Mouse (Mus musculus) layer of hippocampus, adult 9-11 months (tissue): ENCODE results near the gene Snd1.

Experiments
- DNase-seq: peaks from one replicate; pipeline ENCODE4 v3.0.0; 2022

Gene Snd1

GRCm38 (mm10) chr6:28848891-28849290, 374.0 kb downstream of the Snd1 start:
- DNase-seq: no peak

- DNase-seq: no peak
These were observed 374.4 kb downstream of the Snd1 start for GRCm38 (mm10) chr6:28849317-28849716.

- DNase-seq: no peak
These were observed 375.5 kb downstream of the Snd1 start for GRCm38 (mm10) chr6:28850326-28850900.

GRCm38 (mm10) chr6:28852342-28852741, 377.4 kb downstream of the Snd1 start:
- DNase-seq: no peak

GRCm38 (mm10) chr6:28853164-28853563, 378.2 kb downstream of the Snd1 start:
- no peak for DNase-seq

GRCm38 (mm10) chr6:28853654-28854053, 378.7 kb downstream of the Snd1 start:
- no peak for DNase-seq

GRCm38 (mm10) chr6:28854598-28854997, 379.7 kb downstream of the Snd1 start:
- DNase-seq: no peak

GRCm38 (mm10) chr6:28855442-28855841, 380.5 kb downstream of the Snd1 start:
- DNase-seq: no peak

GRCm38 (mm10) chr6:28856789-28857188, 381.9 kb downstream of the Snd1 start:
- DNase-seq: no peak

- no peak for DNase-seq
These were observed 382.6 kb downstream of the Snd1 start for GRCm38 (mm10) chr6:28857198-28858180.

GRCm38 (mm10) chr6:28859094-28859493, 384.2 kb downstream of the Snd1 start:
- DNase-seq: no peak

- no peak for DNase-seq
These were observed 385.5 kb downstream of the Snd1 start for GRCm38 (mm10) chr6:28860450-28860849.

GRCm38 (mm10) chr6:28860922-28861321, 386.0 kb downstream of the Snd1 start:
- no peak for DNase-seq

- peak; percentile 63 for DNase-seq
These were observed 387.4 kb downstream of the Snd1 start for GRCm38 (mm10) chr6:28862304-28862703.

GRCm38 (mm10) chr6:28864684-28865083, 389.7 kb downstream of the Snd1 start:
- DNase-seq: peak; percentile 61

- no peak for DNase-seq
These were observed 390.2 kb downstream of the Snd1 start for GRCm38 (mm10) chr6:28865112-28865511.

- DNase-seq: no peak
These were observed 391.3 kb downstream of the Snd1 start for GRCm38 (mm10) chr6:28866206-28866605.

GRCm38 (mm10) chr6:28867516-28868251, 392.7 kb downstream of the Snd1 start:
- no peak for DNase-seq

- peak; percentile 49 for DNase-seq
These were observed 396.9 kb downstream of the Snd1 start for GRCm38 (mm10) chr6:28871725-28872420.

GRCm38 (mm10) chr6:28872421-28872795, 397.5 kb downstream of the Snd1 start:
- no peak for DNase-seq

- DNase-seq: no peak
These were observed 399.1 kb downstream of the Snd1 start for GRCm38 (mm10) chr6:28874053-28874452.

GRCm38 (mm10) chr6:28874759-28875158, 399.8 kb downstream of the Snd1 start:
- DNase-seq: no peak

GRCm38 (mm10) chr6:28875333-28875732, 400.4 kb downstream of the Snd1 start:
- no peak for DNase-seq
